Mouse (Mus musculus): ENCODE results near the gene Sapcd2.

Sapcd2 gene

GRCm38 (mm10) chr2:25417426-25417825 lies 45.3 kb downstream of the Sapcd2 start:
- in situ Hi-C loops (cut with MboI; ENCODE audit: unreplicated experiment in 2 of 2) = no loop called here

DNA sequence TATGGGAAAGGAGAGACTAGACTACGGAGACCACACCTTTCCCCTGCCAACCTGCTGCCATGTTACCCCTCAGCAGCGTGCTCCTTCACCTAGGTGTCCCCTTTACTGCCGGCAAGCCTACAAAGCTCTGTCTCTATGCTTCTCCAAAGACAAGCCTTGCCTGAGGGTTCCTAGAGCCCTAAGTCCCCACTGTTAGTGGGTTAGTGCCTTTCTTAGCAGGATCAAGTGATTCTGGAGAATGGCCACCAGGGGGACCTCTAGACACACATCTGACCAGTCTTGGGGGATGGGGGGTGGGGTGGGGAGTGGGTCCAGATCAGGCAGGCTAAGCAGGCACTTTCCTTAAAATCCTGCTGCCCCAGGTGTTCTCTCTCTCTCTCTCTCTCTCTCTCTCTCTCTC lies 49.8 kb downstream of the Sapcd2 start:
- in situ Hi-C loops (cut with MboI; ENCODE audit: unreplicated experiment in 2 of 2) = loop anchor here (5.0 kb wide), 2 partner anchors 60 to 130 kb away; no protein-coding TSS in a partner anchor

GRCm38 (mm10) chr2:25422587-25423410 lies 50.7 kb downstream of the Sapcd2 start, which contains the start of gene Fut7:
Fut7 (plus strand) TSS chr2:25423267.
- in situ Hi-C loops (cut with MboI; ENCODE audit: unreplicated experiment in 2 of 2) = loop anchor here (5.0 kb wide), 2 partner anchors 60 to 130 kb away; no protein-coding TSS in a partner anchor

- in situ Hi-C loops (cut with MboI; ENCODE audit: unreplicated experiment in 2 of 2) = loop anchor here (5.0 kb wide), 2 partner anchors 59 to 129 kb away; no protein-coding TSS in a partner anchor
Measured at GRCm38 (mm10) chr2:25423626-25424025, 51.5 kb downstream of the Sapcd2 start.

GRCm38 (mm10) chr2:25425481-25425880 lies 53.4 kb downstream of the Sapcd2 start:
- in situ Hi-C loops (cut with MboI; ENCODE audit: unreplicated experiment in 2 of 2) = no loop called here

DNA sequence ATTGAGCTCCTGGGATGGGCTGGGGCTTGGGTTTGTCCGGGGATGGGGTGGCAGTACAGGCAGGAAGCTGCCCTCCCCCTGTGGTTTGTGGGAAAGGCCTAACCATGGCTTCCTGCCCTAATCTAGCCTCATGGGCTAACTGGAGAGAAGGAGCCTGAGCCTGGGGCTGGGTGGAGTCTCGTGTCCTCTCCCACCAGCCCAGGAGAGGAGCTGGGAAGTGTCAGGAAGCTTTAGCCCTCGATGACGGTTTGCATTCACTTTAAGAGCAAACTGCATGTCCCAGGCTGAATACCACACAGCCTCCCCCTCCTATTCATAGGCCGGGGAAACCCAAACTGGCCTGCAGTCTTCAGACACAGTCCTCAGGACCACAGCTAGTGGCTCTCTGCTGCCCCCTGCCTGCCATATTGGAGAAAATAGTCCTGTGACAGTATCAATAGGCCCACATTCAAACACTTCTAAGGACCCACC lies 54.6 kb downstream of the Sapcd2 start:
- in situ Hi-C loops (cut with MboI; ENCODE audit: unreplicated experiment in 2 of 2) = no loop called here

- in situ Hi-C loops (cut with MboI; ENCODE audit: unreplicated experiment in 2 of 2) = no loop called here
Measured at GRCm38 (mm10) chr2:25427256-25427655, 55.1 kb downstream of the Sapcd2 start.

Measured in v-Abl transformed pro-B cells (cell line).